Mouse (Mus musculus) spleen, adult 2 months (tissue): Measurements from ENCODE around the gene Gm49380. TPM values are rescaled to one million over a fixed set of nuclear protein-coding genes. Genes with fewer than 3 reads are reported as not detected.

ENCODE experiments used
- DNase-seq, 2 experiments: peaks; one replicate each; pipeline versions ENCODE4 v3.0.0 to v3.0.0-alpha.2; 2012 to 2021; ENCODE audit warnings: low spot score in 2 of 2, low read depth in 1 of 2
- H3K27ac ChIP-seq: fragments of 200-500 bp; 2 replicates; pipeline ENCODE4 v1.5.1; 2012; ENCODE audit warnings: low read length, inconsistent platforms; ENCODE audit not compliant: insufficient read depth
- H3K27me3 ChIP-seq: fragments of 200-500 bp; 2 replicates; pipeline ENCODE4 v1.6.1; 2012; ENCODE audit warnings: mild to moderate bottlenecking, moderate library complexity, low read length, inconsistent platforms; ENCODE audit not compliant: control insufficient read depth, insufficient read depth
- H3K36me3 ChIP-seq: fragments of 200-500 bp; 2 replicates; pipeline ENCODE4 v1.6.1; 2012; ENCODE audit warnings: mild to moderate bottlenecking, low read length, inconsistent platforms; ENCODE audit not compliant: control insufficient read depth, insufficient read depth
- H3K4me1 ChIP-seq: fragments of 200-500 bp; 2 replicates; pipeline ENCODE4 v1.6.1; 2011; ENCODE audit warnings: inconsistent platforms; ENCODE audit not compliant: control insufficient read depth, insufficient read depth, insufficient read length
- H3K4me3 ChIP-seq: fragments of 200-500 bp; 2 replicates; pipeline ENCODE4 v1.5.1; 2011; ENCODE audit warnings: mild to moderate bottlenecking, inconsistent platforms; ENCODE audit not compliant: insufficient read depth, insufficient read length; ENCODE audit errors: extremely low read depth
- CTCF ChIP-seq: fragments of 200-500 bp; IDR thresholded peaks from 2 replicates; pipeline ENCODE4 v1.5.1; 2011; ENCODE audit warnings: mild to moderate bottlenecking, inconsistent platforms; ENCODE audit not compliant: insufficient read depth, insufficient read length, insufficient replicate concordance; ENCODE audit errors: extremely low read depth
- POLR2A ChIP-seq: fragments of 200-500 bp; IDR thresholded peaks from 2 replicates; pipeline ENCODE4 v1.6.1; 2011; ENCODE audit warnings: low read depth, low read length, inconsistent platforms
- whole genome bisulfite sequencing: fragments of 180-500 bp; shearing (Covaris S2); methylation state at CpG from one replicate; pipeline ENCODE4 v1.1.7; 2018; 5-methylcytosine and 5-hydroxymethylcytosine counted together
- polyA plus RNA-seq: library from polyadenylated mRNA; depleted of rRNA; stranded (reverse); fragments of >200 nt; gene quantifications from 2 replicates; pipeline ENCODE4 v1.2.3, GENCODE M21; 2012

Gm49380 gene
- polyA plus RNA-seq, 1 experiment, result not detected

GRCm38 (mm10) chr9:44074395-44075275 lies 38.7 kb downstream of the Gm49380 start:
- no peaks in the 10 kb centered on the region for H3K36me3 ChIP-seq
- no peaks in the 10 kb centered on the region for H3K4me1 ChIP-seq
- no peaks in the 10 kb centered on the region for H3K27me3 ChIP-seq
- H3K27ac ChIP-seq, result no peak overlapping the region
- no peak for TF ChIP-seq POLR2A
- peak; percentile 4; the same call in 1 of the 2 replicates for TF ChIP-seq CTCF
- 62% methylated on average over 9 of the region's 9 CpGs for WGBS
- no peak for DNase-seq
- no peak overlapping the region for H3K4me3 ChIP-seq

DNA sequence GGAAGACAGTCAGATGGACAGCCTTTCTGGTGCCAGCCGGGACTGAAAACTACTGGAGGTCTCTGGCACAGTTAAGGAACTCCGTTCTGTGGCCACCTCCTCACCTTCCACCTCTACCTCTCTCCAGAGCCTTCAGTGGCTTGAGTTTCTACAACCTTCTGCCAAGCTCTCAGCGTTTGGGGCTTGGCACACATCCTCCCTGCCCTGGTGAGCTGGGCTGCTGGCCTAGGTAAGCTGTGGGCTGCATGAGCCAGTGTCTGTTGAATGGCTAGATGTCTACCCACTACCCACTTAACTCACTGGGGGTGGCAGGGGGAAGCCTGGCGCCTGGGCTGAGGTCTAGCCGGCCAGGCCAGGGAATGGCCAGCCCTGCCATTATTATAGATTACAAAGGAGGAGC lies 40.2 kb downstream of the Gm49380 start:
- Histone ChIP-seq H3K4me1 (no peaks in the 10 kb centered on the region), H3K27me3 (no peaks in the 10 kb centered on the region), H3K4me3 (no peak overlapping the region), H3K27ac (no peak overlapping the region), H3K36me3 (no peaks in the 10 kb centered on the region)
- TF ChIP-seq POLR2A, result no peak
- TF ChIP-seq CTCF, result no peak
- no peak for DNase-seq
- WGBS, result 87% methylated on average over 5 of the region's 5 CpGs

- Histone ChIP-seq H3K4me3 (no peak overlapping the region), H3K27me3 (no peaks in the 10 kb centered on the region), H3K27ac (no peak overlapping the region), H3K36me3 (no peaks in the 10 kb centered on the region), H3K4me1 (no peaks in the 10 kb centered on the region)
- no peak for DNase-seq
- TF ChIP-seq POLR2A (no peak), CTCF (no peak)
- 82% methylated on average over 4 of the region's 4 CpGs for WGBS
Observed at GRCm38 (mm10) chr9:44072599-44072915, 40.7 kb downstream of the Gm49380 start.

DNA sequence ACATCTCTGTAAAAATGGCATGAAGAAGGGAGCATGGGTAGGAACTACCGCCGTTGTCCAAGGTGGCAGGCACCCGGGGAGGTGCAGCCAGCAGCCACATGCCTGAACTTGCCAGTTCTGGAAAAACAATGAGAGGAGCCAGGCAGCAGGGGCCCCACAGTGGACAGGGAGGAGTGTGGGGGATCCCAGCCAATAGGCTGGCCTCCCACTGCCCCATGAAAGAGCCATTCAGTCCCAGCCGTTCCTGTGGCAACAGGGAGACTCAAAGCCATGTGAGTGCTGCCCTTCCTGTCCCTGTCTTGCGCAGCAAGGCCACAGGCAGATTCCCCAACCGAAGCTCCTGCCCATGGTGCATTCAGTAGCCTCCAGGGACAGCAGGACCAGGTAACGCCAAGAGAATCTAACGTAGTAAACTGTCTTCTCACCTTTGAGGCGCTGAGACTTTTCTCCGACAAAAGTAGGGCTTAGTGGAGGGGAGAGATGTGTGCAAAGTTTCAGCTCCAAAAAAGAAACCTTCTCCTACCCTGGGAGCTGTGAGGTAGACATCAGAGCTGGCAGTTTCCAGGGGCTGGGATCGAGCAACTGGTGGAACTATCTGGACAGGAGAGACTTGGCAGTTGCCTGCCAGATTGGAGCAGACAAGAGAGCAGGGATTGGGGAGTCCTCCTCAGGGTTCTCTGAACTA lies 41.2 kb downstream of the Gm49380 start:
- H3K36me3 ChIP-seq, result no peaks in the 10 kb centered on the region
- no peak overlapping the region for H3K27ac ChIP-seq
- no peak for DNase-seq
- no peaks in the 10 kb centered on the region for H3K27me3 ChIP-seq
- no peak for TF ChIP-seq POLR2A
- TF ChIP-seq CTCF, result no peak
- WGBS, result 70% methylated on average over 11 of the region's 11 CpGs
- peaks cover 3% of the 10 kb centered on the region; the same call in 1 of the 2 replicates for H3K4me1 ChIP-seq
- no peak overlapping the region for H3K4me3 ChIP-seq

- peaks cover 7% of the 10 kb centered on the region; the same call in 1 of the 2 replicates for H3K4me1 ChIP-seq
- H3K27ac ChIP-seq, result no peak overlapping the region
- DNase-seq, result no peak
- no peaks in the 10 kb centered on the region for H3K36me3 ChIP-seq
- H3K27me3 ChIP-seq, result no peaks in the 10 kb centered on the region
- TF ChIP-seq POLR2A (no peak), CTCF (no peak)
- no peak overlapping the region for H3K4me3 ChIP-seq
- WGBS, result 76% methylated on average over 8 of the region's 8 CpGs
Observed at GRCm38 (mm10) chr9:44070844-44071231, 42.5 kb downstream of the Gm49380 start.

DNA sequence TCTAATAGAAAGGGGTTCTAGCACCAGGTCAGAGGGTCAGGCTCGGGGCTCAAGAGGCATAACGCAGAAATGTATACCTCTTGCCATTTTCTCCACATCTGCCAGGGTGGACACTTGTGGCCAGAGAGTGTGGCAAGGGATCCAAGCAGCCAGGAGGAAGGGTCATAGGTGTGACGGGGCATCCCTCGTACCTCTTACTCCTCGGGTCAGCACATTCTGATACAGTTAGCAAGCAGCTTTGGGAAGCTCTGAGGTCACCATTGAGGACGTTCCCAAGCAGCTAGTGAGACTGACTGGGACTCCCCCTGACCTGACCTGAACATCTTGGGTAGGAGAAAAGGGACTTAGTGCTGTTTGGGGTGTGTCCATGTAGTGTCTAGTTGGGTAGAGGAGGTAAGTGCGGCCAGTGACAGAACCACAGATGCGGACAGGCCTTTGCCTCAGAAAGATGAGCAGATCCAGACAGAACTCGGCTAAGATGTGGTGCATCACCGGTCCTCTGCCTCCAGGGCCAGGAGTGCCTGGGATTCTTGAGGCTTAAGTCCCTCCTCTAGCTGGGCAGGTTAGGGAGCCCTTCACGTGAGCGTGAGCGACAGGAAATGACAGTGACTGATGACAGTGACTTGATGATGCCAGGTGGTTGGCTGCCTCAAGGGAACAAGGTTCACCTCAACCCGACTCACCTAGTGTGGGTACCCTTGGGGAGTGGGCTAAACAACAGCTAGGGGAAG lies 43.0 kb downstream of the Gm49380 start:
- DNase-seq, result no peak
- WGBS, result 77% methylated on average over 14 of the region's 14 CpGs
- no peaks in the 10 kb centered on the region for H3K36me3 ChIP-seq
- H3K27me3 ChIP-seq, result no peaks in the 10 kb centered on the region
- no peak overlapping the region for H3K27ac ChIP-seq
- no peak for TF ChIP-seq POLR2A
- TF ChIP-seq CTCF, result no peak
- no peak overlapping the region for H3K4me3 ChIP-seq
- H3K4me1 ChIP-seq, result peaks cover 7% of the 10 kb centered on the region; the same call in 1 of the 2 replicates

- no peak overlapping the region for H3K27ac ChIP-seq
- no peaks in the 10 kb centered on the region for H3K36me3 ChIP-seq
- H3K4me3 ChIP-seq, result no peak overlapping the region
- TF ChIP-seq POLR2A, result no peak
- TF ChIP-seq CTCF, result no peak
- peaks cover 7% of the 10 kb centered on the region; the same call in 1 of the 2 replicates for H3K4me1 ChIP-seq
- no peaks in the 10 kb centered on the region for H3K27me3 ChIP-seq
- 84% methylated on average over 7 of the region's 7 CpGs for WGBS
- no peak for DNase-seq
Observed at GRCm38 (mm10) chr9:44069252-44069651, 44.0 kb downstream of the Gm49380 start.
